In the genomic region with DNA sequence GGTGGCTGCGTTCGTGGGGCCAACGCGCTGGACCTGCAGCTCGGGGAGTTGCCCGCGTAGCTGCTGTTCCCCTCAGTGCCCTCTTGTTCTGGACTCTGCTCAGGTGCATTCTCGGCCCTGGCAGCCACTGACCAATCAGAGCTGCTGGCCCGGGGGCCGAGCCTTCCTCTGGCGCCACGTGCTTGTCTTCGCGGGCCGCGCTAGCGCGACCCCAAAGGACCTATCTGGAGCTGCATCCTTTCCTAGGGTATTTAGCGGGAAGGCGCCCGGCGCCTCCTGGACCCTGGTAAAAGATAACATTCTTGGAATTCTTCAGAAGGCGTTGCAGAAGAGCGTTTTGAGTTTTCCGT, we compare ENCODE assay signal across 1 mouse cellular context.
TF ChIP-seq lines count a peak whose summit lies in the region.

No protein-coding gene starts in this region.

TF ChIP-seq in CH12.LX, 34 proteins besides CTCF, POLR2A, EP300 and RAD21 (continued from another document):
- TF ChIP-seq E2F4 (IDR thresholded peaks at IDR 0.05; ENCODE audit: insufficient replicate concordance, low read depth, low read length) (peak; percentile 66; the same call in 1 of the 2 replicates), CHD1 (IDR thresholded peaks at IDR 0.05; ENCODE audit: low read depth, low read length) (0 out of 2 replicates have a peak, but pooled peaks have one; percentile 58), MAFK (IDR thresholded peaks at IDR 0.05; ENCODE audit: insufficient replicate concordance, low read length) (no peak), HCFC1 (IDR thresholded peaks at IDR 0.05; ENCODE audit: low read depth, low read length) (no peak), IRF4 (IDR thresholded peaks at IDR 0.05; ENCODE audit: low read depth, low read length) (no peak), TBP (conservative IDR thresholded peaks at IDR 0.05; ENCODE audit: low read depth, low read length) (no peak), MYC (IDR thresholded peaks at IDR 0.05; ENCODE audit: low read depth, low read length) (peak; percentile 97), USF1 (IDR thresholded peaks at IDR 0.05; ENCODE audit: low read depth, low read length) (peak; percentile 54), UBTF (IDR thresholded peaks at IDR 0.05; ENCODE audit: low read depth, low read length) (no peak), JUND (conservative IDR thresholded peaks at IDR 0.05; ENCODE audit: low read depth, low read length) (no peak), SIN3A (IDR thresholded peaks at IDR 0.05; ENCODE audit: low read length) (peak; percentile 84), POLR2AphosphoS2 (IDR thresholded peaks at IDR 0.05; ENCODE audit: low read depth, low read length) (no peak), MXI1 (IDR thresholded peaks at IDR 0.05; ENCODE audit: low read depth, low read length) (peak; percentile 97), BHLHE40 (IDR thresholded peaks at IDR 0.05; ENCODE audit: low read depth, low read length) (peak; percentile 73)
